In the genomic region with DNA sequence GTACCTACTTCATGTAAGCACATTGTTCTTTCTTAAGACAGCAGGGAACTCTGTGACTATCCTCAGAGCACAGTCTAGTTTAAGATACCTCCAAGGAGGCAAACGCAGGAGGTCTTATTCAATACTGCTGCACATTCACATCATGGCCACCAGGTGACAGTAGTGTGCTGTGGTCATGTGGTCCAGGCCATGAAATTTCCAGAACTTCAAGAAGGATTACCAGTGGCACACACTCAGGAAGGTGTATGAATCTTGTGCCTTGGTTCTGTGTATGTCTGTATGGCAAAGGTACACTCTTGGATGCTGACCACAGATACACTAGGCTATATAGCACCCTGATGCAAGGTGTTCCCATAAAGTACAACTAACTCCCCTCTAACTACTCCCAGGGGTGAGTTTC, we compare ENCODE assay signal across 9 mouse cellular contexts. TPM values are rescaled to one million over a fixed set of nuclear protein-coding genes. Genes with fewer than 3 reads are reported as not detected.
A peak's percentile ranks its signal among the peaks of the same experiment; 100 is the strongest.
DNase-seq lines count a peak whose midpoint lies in the region; ATAC-seq and TF ChIP-seq lines count a peak whose summit lies in the region.
"Had no signal": no experiment of that assay in that cellular context is flagged by ENCODE, and none has a peak within 500 bp of the region (broad histone marks: within the 10 kb centered on the region; RNA-seq: fewer than 3 reads in every experiment).

No protein-coding gene starts in this region.

- DNase-seq in forebrain, embryonic 10.5 days (ENCODE audit: extremely low spot score, low spot score), result peak; percentile 53
- DNase-seq in ES-CJ7 (ENCODE audit: low read depth, low spot score), result peak; percentile 65
- DNase-seq in cerebellum, adult 11 months, result peak; percentile 61
- peak; percentile 86 for DNase-seq in forebrain, postnatal 0 days
- DNase-seq in kidney, adult 8-10 months, result peak; percentile 18 to 41
- peak; percentile 61 for DNase-seq in limb, embryonic 14.5 days (ENCODE audit: low spot score)

- TF ChIP-seq CTCF in forebrain, postnatal 0 days (IDR thresholded peaks at IDR 0.05; ENCODE audit: low read depth), result peak; percentile 100

- H3K4me2 ChIP-seq in forebrain, embryonic 12.5 days, result no peak overlapping the region
- H3K4me2 ChIP-seq in forebrain, postnatal 0 days (ENCODE audit: low read depth), result no peak overlapping the region
- H3K4me2 ChIP-seq in limb, embryonic 14.5 days (replicated peaks; ENCODE audit: low read depth, low read length, severe bottlenecking), result no peak overlapping the region
- no peak overlapping the region for H3K4me2 ChIP-seq in neural tube, embryonic 15.5 days
- H3K4me2 ChIP-seq: liver, embryonic 15.5 days had no signal

- no peak for TF ChIP-seq POLR2A in limb, embryonic 14.5 days (IDR thresholded peaks at IDR 0.05; ENCODE audit: borderline replicate concordance, extremely low read depth, insufficient read depth, insufficient read length)

- no peak for ATAC-seq in forebrain, embryonic 12.5 days (ENCODE audit: low FRiP score)
- ATAC-seq in forebrain, postnatal 0 days, result peak; percentile 45; the same call in 1 of the 2 replicates
- ATAC-seq in limb, embryonic 14.5 days (ENCODE audit: low FRiP score, low read depth), result peak; percentile 57; the same call in 1 of the 2 replicates
- peak; percentile 59 for ATAC-seq in neural tube, embryonic 15.5 days (ENCODE audit: low FRiP score)

- H3K36me3 ChIP-seq in forebrain, embryonic 10.5 days (replicated peaks), result no peaks in the 10 kb centered on the region
- H3K36me3 ChIP-seq in forebrain, embryonic 12.5 days (replicated peaks), result no peaks in the 10 kb centered on the region
- H3K36me3 ChIP-seq in forebrain, postnatal 0 days (ENCODE audit: insufficient read depth), result no peaks in the 10 kb centered on the region
- no peaks in the 10 kb centered on the region for H3K36me3 ChIP-seq in limb, embryonic 14.5 days (ENCODE audit: control insufficient read depth, insufficient read depth, low read length)
- H3K36me3 ChIP-seq in neural tube, embryonic 15.5 days, result 0 out of 2 replicates have a peak, but pooled peaks cover 2% of the 10 kb centered on the region
- H3K36me3 ChIP-seq: liver, embryonic 15.5 days had no signal

- peaks cover 12% of the 10 kb centered on the region; the same call in 1 of the 2 replicates for H3K9me3 ChIP-seq in forebrain, embryonic 10.5 days
- H3K9me3 ChIP-seq in forebrain, embryonic 12.5 days, result peaks cover 4% of the 10 kb centered on the region
- H3K9me3 ChIP-seq in forebrain, postnatal 0 days (ENCODE audit: low read length), result 0 out of 2 replicates have a peak, but pooled peaks cover 6% of the 10 kb centered on the region
- 0 out of 2 replicates have a peak, but pooled peaks cover 5% of the 10 kb centered on the region for H3K9me3 ChIP-seq in limb, embryonic 14.5 days (ENCODE audit: control insufficient read depth, low read length)
- no peaks in the 10 kb centered on the region for H3K9me3 ChIP-seq in neural tube, embryonic 15.5 days (replicated peaks)
- H3K9me3 ChIP-seq: liver, embryonic 15.5 days had no signal

- H3K4me1 ChIP-seq in forebrain, embryonic 10.5 days, result 0 out of 2 replicates have a peak, but pooled peaks cover 3% of the 10 kb centered on the region
- no peaks in the 10 kb centered on the region for H3K4me1 ChIP-seq in forebrain, embryonic 12.5 days
- H3K4me1 ChIP-seq in forebrain, postnatal 0 days (ENCODE audit: insufficient read depth), result no peaks in the 10 kb centered on the region
- H3K4me1 ChIP-seq in limb, embryonic 14.5 days (ENCODE audit: control insufficient read depth, insufficient read depth, low read length), result no peaks in the 10 kb centered on the region
- no peaks in the 10 kb centered on the region for H3K4me1 ChIP-seq in neural tube, embryonic 15.5 days
- H3K4me1 ChIP-seq: liver, embryonic 15.5 days had no signal

- H3K9ac ChIP-seq in forebrain, embryonic 12.5 days, result no peak overlapping the region
- no peak overlapping the region for H3K9ac ChIP-seq in forebrain, postnatal 0 days
- no peak overlapping the region for H3K9ac ChIP-seq in limb, embryonic 14.5 days (ENCODE audit: low read depth, low read length, severe bottlenecking)
- H3K9ac ChIP-seq in neural tube, embryonic 15.5 days (replicated peaks), result no peak overlapping the region
- H3K9ac ChIP-seq: liver, embryonic 15.5 days had no signal

- WGBS in forebrain, embryonic 10.5 days, result 21% methylated on average over 1 of the region's 1 CpGs
- 10% methylated on average over 1 of the region's 1 CpGs for WGBS in forebrain, embryonic 12.5 days
- 2% methylated on average over 1 of the region's 1 CpGs for WGBS in forebrain, postnatal 0 days
- 13% methylated on average over 1 of the region's 1 CpGs for WGBS in limb, embryonic 14.5 days
- WGBS in neural tube, embryonic 15.5 days, result 12% methylated on average over 1 of the region's 1 CpGs

- no peak overlapping the region for H3K4me3 ChIP-seq in forebrain, embryonic 10.5 days
- no peak overlapping the region for H3K4me3 ChIP-seq in forebrain, embryonic 12.5 days (replicated peaks)
- H3K4me3 ChIP-seq in forebrain, postnatal 0 days (ENCODE audit: low read depth, low read length), result no peak overlapping the region
- no peak overlapping the region for H3K4me3 ChIP-seq in limb, embryonic 14.5 days (replicated peaks; ENCODE audit: low read length)
- H3K4me3 ChIP-seq in neural tube, embryonic 15.5 days (replicated peaks), result no peak overlapping the region
- H3K4me3 ChIP-seq: liver, embryonic 15.5 days had no signal

- H3K27me3 ChIP-seq in forebrain, embryonic 10.5 days (ENCODE audit: poor library complexity, severe bottlenecking), result peaks cover 40% of the 10 kb centered on the region
- H3K27me3 ChIP-seq in forebrain, embryonic 12.5 days, result peaks cover 31% of the 10 kb centered on the region
- H3K27me3 ChIP-seq in forebrain, postnatal 0 days (ENCODE audit: insufficient read depth, low read length), result no peaks in the 10 kb centered on the region
- H3K27me3 ChIP-seq in limb, embryonic 14.5 days (ENCODE audit: control insufficient read depth, insufficient read depth, low read length), result no peaks in the 10 kb centered on the region
- H3K27me3 ChIP-seq in neural tube, embryonic 15.5 days (replicated peaks), result no peaks in the 10 kb centered on the region

- no peak overlapping the region for H3K27ac ChIP-seq in forebrain, embryonic 10.5 days
- no peak overlapping the region for H3K27ac ChIP-seq in forebrain, embryonic 12.5 days
- no peak overlapping the region for H3K27ac ChIP-seq in forebrain, postnatal 0 days (ENCODE audit: low read depth, low read length)
- no peak overlapping the region for H3K27ac ChIP-seq in limb, embryonic 14.5 days (replicated peaks; ENCODE audit: low read depth, low read length)
- no peak overlapping the region for H3K27ac ChIP-seq in neural tube, embryonic 15.5 days (replicated peaks)
- H3K27ac ChIP-seq: liver, embryonic 15.5 days had no signal

RNA-seq across cellular contexts. Expression of a gene that starts 6.6 kb away (rescaled TPM):
- polyA plus RNA-seq in forebrain, embryonic 10.5 days (2016; fragmentation: Nextera tagmentation; extraction: Ambion mirVana), result 10.3 and 12.9 TPM in 2 replicates
- polyA plus RNA-seq in forebrain, embryonic 12.5 days (2016; fragmentation: Nextera tagmentation; extraction: Ambion mirVana), result 12.5 and 14.8 TPM in 2 replicates
- 18.2 and 25.8 TPM in 2 replicates for total RNA-seq in forebrain, postnatal 0 days (2014; rRNA removed)
- polyA plus RNA-seq in forebrain, postnatal 0 days (2015; fragmentation: Nextera tagmentation; extraction: Ambion mirVana), result 20.5 and 26.4 TPM in 2 replicates
- 8.8 and 9.0 TPM in 2 replicates for polyA plus RNA-seq in limb, embryonic 14.5 days (2012; rRNA removed)
- polyA plus RNA-seq in limb, embryonic 14.5 days (2014; fragmentation: Nextera tagmentation; extraction: Ambion mirVana), result 13.2 and 13.8 TPM in 2 replicates
- 68.8 and 75.3 TPM in 2 replicates for polyA plus RNA-seq in neural tube, embryonic 15.5 days (2015; fragmentation: Nextera tagmentation; extraction: Ambion mirVana)

Comparison
In these comparisons a context has a peak if more than half of its experiments do, and no peak if none do; other contexts are left out.
1. DNase-seq: peak in every context shown above with its lines; median percentile 86 in forebrain, postnatal 0 days; 65 in ES-CJ7; 61 in cerebellum, adult 11 months; 61 in limb, embryonic 14.5 days; 53 in forebrain, embryonic 10.5 days; 30 in kidney, adult 8-10 months.